Mouse (Mus musculus): ENCODE data around the gene Sgsm3. TPM values are rescaled to one million over a fixed set of nuclear protein-coding genes. Genes with fewer than 3 reads are reported as not detected.

Gene Sgsm3
- polyA plus RNA-seq, 1 experiment from 2014 or later = 77.5 TPM

Small RNA genes within 50 kb of the gene (microRNA-seq; reads per million reads assigned to microRNA genes)
- 13.1 reads per million, percentile 32 among the genes with 10 or more reads in this experiment for gene Mir5113

Other genes starting within 250 kb of the Sgsm3 start
- gene Adsl, start 29.3 kb upstream of the Sgsm3 start, polyA plus RNA-seq (2015; fragmentation: Nextera tagmentation; extraction: Ambion mirVana) = 101 and 112 TPM in 2 replicates
- gene Mrtfa, start 213.0 kb downstream of the Sgsm3 start, polyA plus RNA-seq (2015; fragmentation: Nextera tagmentation; extraction: Ambion mirVana) = 22.0 and 28.3 TPM in 2 replicates

Measured in forebrain, embryonic 16.5 days (tissue).